Mouse (Mus musculus): ENCODE results near the gene Rab25. TPM values are rescaled to one million over a fixed set of nuclear protein-coding genes. Genes with fewer than 3 reads are reported as not detected.

Gene Rab25
- polyA plus RNA-seq, 1 experiment from 2014 or later, result not detected

DNA sequence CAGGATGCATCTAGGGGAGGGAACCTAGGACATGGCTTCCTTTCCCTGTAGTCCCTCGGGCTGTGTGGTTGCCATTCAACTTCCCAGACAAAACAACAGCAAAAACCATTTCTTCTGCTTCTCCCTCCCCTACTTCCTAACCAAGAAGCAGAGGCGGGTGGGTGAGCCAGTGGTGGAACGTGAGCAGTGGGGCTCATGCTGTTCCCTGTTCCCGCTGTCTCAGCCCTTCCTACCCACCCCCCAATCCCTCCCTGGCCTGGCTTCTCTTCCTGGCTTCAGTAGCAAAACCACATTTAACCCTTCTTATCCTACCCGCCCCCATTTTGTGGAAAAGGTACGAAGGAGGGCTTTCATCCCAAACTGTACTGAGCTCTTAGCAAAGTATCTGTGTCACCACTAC lies 43.0 kb downstream of the Rab25 start:
- 79% methylated on average over 6 of the region's 6 CpGs for WGBS
- peaks cover 41% of the 10 kb centered on the region for H3K4me1 ChIP-seq (replicated peaks)
- H3K27ac ChIP-seq, result no peak overlapping the region
- no peak for ATAC-seq
- H3K9ac ChIP-seq (replicated peaks), result no peak overlapping the region
- no peaks in the 10 kb centered on the region for H3K9me3 ChIP-seq
- no peak overlapping the region for H3K4me3 ChIP-seq (replicated peaks)
- no peaks in the 10 kb centered on the region for H3K36me3 ChIP-seq
- H3K4me2 ChIP-seq (replicated peaks), result no peak overlapping the region
- H3K27me3 ChIP-seq, result peaks cover 35% of the 10 kb centered on the region

DNA sequence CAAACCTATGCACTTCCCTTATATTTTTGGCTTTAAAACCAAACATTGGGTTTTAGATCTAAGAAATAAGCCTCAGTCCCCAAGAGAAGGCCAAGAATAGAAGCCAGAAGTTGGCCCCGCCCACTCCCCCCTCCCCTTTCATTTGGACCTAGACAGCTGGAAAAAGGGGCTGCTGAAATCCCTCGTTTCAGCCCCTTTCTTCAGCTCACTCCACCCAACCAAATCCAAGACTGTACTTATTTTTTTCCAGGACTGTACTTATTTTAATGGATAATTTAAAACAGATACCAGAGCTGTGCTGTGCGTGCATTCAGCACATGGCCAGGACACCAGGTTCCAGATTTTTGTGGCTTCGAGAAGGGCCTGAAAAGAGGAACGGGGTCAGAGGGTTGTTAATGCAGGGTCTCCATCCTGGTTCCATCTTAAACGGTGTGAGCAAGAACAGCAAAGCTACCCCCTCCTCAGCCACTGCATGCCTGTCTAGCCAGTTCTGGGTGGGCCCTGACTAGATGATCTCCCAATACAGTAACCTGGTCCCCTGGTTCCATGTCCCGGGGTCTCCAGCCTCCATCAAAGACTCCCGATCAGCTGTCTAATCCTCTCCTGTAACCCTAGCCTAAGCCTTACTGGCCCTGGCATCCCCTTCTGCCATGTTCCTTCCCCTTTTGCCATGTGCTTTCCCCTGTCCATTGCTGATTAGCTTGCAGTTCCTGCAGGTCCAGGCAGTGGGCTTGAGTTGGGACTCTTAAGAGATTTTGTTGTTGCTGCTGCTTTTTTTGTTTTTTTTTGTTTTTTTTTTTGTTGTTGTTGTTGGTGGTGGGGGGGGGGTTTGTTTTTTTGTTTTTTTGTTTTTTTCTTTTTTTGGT lies 44.0 kb downstream of the Rab25 start:
- H3K27me3 ChIP-seq, result peaks cover 35% of the 10 kb centered on the region
- 53% methylated on average over 8 of the region's 8 CpGs for WGBS
- H3K36me3 ChIP-seq, result no peaks in the 10 kb centered on the region
- ATAC-seq, result no peak
- no peak overlapping the region for H3K27ac ChIP-seq
- H3K4me1 ChIP-seq (replicated peaks), result peaks cover 31% of the 10 kb centered on the region
- H3K4me2 ChIP-seq (replicated peaks), result no peak overlapping the region
- H3K9ac ChIP-seq (replicated peaks), result no peak overlapping the region
- H3K9me3 ChIP-seq, result no peaks in the 10 kb centered on the region
- H3K4me3 ChIP-seq (replicated peaks), result no peak overlapping the region

DNA sequence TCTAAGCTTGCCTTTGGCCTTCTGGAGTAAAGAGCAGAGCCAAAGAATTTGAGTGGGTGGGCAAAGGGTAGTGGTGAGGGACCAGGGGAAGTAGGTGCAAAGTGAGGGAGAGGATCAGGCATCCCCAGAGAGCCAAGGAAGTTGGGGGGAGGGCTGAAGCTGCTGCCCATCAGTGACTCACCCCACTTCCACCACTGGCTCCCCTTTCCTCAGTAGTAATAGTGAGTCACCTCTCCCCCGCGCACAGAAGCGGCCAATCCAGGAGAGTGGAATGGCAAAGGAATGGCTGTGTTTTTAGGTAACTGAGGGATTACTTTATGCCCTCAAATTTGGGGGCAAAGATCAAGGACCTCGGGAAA lies 44.6 kb downstream of the Rab25 start:
- Histone ChIP-seq H3K36me3 (no peaks in the 10 kb centered on the region), H3K9me3 (no peaks in the 10 kb centered on the region), H3K9ac (replicated peaks) (peak overlapping the region; percentile 84; the same call in 1 of the 2 replicates), H3K4me3 (replicated peaks) (peak overlapping the region; percentile 71), H3K27me3 (peaks cover 35% of the 10 kb centered on the region), H3K4me2 (replicated peaks) (peak overlapping the region; percentile 94), H3K4me1 (replicated peaks) (peaks cover 30% of the 10 kb centered on the region), H3K27ac (0 out of 2 replicates have a peak overlapping the region, but pooled peaks have one; percentile 40)
- 21% methylated on average over 4 of the region's 4 CpGs for WGBS
- ATAC-seq, result no peak; the same call in 1 of the 2 replicates

DNA sequence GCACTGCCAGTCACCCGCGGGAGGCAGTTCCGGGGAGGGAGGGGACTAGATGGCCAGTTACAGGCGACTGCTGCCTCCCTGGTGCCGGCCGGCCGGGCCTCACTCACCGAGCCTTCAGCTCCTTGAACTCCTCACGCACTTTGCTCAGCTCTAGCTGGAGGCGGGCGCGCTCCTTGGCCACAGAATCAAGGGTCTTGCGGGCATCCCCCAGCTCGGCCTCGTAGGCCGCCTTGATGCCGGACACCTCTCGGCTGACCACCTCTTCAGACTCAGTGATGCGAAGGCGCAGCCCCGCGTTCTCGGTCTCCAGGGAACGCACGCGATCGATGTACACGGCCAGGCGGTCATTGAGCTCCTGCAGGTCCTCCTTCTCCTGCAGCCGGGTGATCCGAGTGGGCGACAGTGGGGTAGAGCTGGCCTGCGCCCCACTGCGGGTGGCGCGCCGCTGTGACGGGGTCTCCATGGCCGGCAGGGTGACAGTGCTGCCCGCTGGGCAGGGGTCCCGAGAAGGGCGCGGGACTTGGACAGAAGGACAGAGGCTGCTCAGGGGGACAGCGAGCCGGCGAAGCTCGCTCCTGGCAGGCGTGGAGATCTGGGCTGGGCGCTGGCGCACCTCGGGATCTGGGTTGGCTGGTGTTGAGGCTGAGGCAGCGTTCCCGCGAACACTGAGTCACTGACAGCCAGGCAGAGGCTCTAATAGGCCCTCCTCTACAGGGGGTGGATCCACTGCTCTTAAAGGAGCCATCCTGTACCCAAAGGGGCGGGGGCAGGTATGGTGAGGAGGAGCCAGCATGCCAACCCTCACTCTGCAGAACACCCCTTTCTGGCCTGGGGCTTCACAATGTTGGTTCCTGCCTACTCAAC lies 45.2 kb downstream of the Rab25 start:
- H3K9ac ChIP-seq (replicated peaks), result peak overlapping the region; percentile 84
- H3K4me2 ChIP-seq (replicated peaks), result peak overlapping the region; percentile 94
- peak; percentile 94 for ATAC-seq
- peak overlapping the region; percentile 40; the same call in 1 of the 2 replicates for H3K27ac ChIP-seq
- no peaks in the 10 kb centered on the region for H3K36me3 ChIP-seq
- under 1% methylated on average over 55 of the region's 55 CpGs for WGBS
- peak overlapping the region; percentile 71 for H3K4me3 ChIP-seq (replicated peaks)
- H3K4me1 ChIP-seq (replicated peaks), result peaks cover 30% of the 10 kb centered on the region
- peaks cover 33% of the 10 kb centered on the region for H3K27me3 ChIP-seq
- no peaks in the 10 kb centered on the region for H3K9me3 ChIP-seq

DNA sequence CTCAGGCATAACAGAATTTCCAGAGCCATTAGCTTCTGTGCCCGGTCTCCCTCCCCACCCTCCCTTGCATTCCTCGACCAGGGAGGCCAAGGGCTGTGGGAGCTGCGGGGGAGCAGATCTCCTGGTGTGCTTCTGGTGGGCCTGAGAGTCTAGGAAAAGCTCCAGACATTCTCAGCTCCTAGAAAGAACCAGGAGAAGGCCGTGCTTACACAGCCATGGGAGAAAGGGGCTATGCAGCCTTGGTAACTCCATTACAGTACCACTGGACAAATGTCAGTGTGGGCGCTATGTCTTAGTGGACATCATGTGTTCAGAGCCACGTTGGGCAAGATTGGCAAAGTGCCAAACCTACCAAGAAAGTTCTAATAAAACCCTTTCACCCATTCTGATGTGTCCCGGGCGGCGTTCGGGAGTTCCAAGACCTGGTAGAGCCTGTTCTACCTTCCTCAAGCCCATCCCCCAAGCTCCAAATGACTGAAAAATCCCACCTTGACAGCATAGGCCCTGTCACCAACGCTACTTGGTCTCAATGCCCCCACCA lies 46.0 kb downstream of the Rab25 start:
- peak overlapping the region; percentile 84 for H3K9ac ChIP-seq (replicated peaks)
- no peak overlapping the region for H3K27ac ChIP-seq
- 19% methylated on average over 11 of the region's 11 CpGs for WGBS
- H3K4me3 ChIP-seq (replicated peaks), result peak overlapping the region; percentile 71
- H3K36me3 ChIP-seq, result no peaks in the 10 kb centered on the region
- H3K4me1 ChIP-seq (replicated peaks), result peaks cover 30% of the 10 kb centered on the region
- no peak for ATAC-seq
- H3K4me2 ChIP-seq (replicated peaks), result peak overlapping the region; percentile 94
- H3K9me3 ChIP-seq, result no peaks in the 10 kb centered on the region
- H3K27me3 ChIP-seq, result peaks cover 32% of the 10 kb centered on the region

DNA sequence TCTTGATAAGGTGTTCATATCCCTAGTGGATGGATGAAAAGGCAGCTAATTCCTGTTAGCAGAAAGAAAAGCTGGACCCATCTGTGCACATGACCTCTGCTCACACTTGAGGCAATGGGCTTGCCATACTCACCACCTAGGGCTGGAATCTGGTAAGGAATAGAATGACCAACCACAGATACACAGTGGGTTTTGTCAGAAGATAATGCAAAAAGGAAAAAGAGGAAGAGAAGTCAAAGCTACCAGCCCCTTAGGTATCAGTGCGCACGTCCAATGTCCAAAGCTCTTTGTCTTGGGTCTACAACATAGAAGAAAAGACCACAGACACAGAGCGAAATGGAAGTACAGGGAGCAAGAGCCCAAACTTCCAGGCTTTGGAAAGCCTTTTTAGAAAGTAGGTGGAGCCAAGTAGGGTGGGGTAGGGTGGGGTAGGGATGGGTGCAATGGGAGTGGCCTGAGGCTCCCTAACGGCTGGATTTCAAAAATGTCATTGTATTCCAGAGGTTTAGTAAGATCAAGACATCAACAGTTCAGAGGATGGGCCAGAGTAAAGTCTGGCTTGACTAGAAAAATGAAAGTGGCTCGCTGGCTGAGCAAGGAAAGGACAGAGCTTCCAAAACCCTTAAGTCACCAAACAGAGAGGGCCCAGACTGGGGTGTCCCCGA lies 46.6 kb downstream of the Rab25 start:
- no peak for ATAC-seq
- Histone ChIP-seq H3K4me2 (replicated peaks) (peak overlapping the region; percentile 94), H3K9ac (replicated peaks) (0 out of 2 replicates have a peak overlapping the region, but pooled peaks have one; percentile 84), H3K36me3 (no peaks in the 10 kb centered on the region), H3K27ac (no peak overlapping the region), H3K4me1 (replicated peaks) (peaks cover 30% of the 10 kb centered on the region), H3K27me3 (peaks cover 32% of the 10 kb centered on the region), H3K9me3 (no peaks in the 10 kb centered on the region), H3K4me3 (replicated peaks) (peak overlapping the region; percentile 71)
- 54% methylated on average over 6 of the region's 6 CpGs for WGBS

DNA sequence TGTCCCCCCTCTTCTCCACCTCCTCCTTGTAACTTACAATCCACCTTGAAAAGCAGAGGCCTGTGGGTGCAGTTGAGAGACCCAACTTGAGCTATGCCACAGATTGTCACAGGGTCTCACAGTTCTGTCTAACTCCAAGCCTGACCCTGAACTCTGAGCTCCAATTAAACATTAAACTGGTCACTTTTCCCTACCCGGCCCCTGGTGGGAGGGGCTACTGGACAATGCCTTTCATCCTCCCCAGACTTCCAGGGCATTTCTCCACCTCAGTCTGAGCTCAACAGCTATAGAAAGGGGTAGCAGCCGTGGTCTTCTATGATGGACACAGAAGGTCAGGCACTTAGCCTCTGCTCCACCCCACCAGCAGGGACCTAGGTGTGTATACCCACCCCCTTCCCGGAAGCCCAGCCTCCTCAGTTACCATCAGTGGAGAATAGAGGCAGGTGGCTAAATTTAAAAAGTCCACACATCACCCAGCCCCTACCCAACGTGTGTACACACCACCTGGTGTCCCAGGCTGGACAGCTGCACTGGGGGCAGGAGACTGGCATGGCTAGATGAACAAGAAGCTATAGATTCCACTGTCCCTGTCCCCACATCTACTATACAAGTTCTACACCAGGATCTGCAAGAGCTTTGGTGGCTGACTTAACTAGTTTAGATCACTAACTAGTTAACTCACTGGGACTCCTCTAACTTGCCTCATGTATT lies 47.3 kb downstream of the Rab25 start:
- H3K9me3 ChIP-seq, result no peaks in the 10 kb centered on the region
- H3K27me3 ChIP-seq, result peaks cover 32% of the 10 kb centered on the region
- H3K4me1 ChIP-seq (replicated peaks), result peaks cover 30% of the 10 kb centered on the region
- no peak overlapping the region for H3K27ac ChIP-seq
- no peak for ATAC-seq
- no peak overlapping the region for H3K9ac ChIP-seq (replicated peaks)
- no peaks in the 10 kb centered on the region for H3K36me3 ChIP-seq
- 52% methylated on average over 4 of the region's 4 CpGs for WGBS
- no peak overlapping the region for H3K4me2 ChIP-seq (replicated peaks)
- H3K4me3 ChIP-seq (replicated peaks), result no peak overlapping the region

DNA sequence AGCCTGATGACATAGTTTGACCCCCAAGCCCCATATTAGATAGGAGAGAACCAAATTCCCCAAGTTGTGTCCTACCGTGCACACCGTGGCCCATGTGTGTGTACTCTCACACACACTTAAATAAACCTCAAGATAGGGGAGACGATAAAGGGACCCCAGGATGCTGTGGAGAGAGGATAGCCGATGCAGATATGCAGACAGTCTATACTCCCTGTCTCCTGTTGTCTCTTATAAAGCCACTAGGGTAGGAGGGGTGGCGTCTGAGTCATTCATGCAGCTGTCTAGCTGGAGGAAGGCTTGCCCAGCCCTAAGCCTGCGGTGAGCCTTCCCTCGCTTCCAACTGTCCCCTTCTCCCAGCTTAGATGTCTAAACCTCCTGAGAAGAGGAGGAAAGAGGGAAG lies 48.0 kb downstream of the Rab25 start:
- Histone ChIP-seq H3K9ac (replicated peaks) (no peak overlapping the region), H3K4me2 (replicated peaks) (no peak overlapping the region), H3K9me3 (no peaks in the 10 kb centered on the region), H3K4me1 (replicated peaks) (peaks cover 30% of the 10 kb centered on the region), H3K27ac (no peak overlapping the region), H3K36me3 (no peaks in the 10 kb centered on the region), H3K27me3 (peaks cover 31% of the 10 kb centered on the region), H3K4me3 (replicated peaks) (no peak overlapping the region)
- 85% methylated on average over 7 of the region's 7 CpGs for WGBS
- ATAC-seq, result no peak

DNA sequence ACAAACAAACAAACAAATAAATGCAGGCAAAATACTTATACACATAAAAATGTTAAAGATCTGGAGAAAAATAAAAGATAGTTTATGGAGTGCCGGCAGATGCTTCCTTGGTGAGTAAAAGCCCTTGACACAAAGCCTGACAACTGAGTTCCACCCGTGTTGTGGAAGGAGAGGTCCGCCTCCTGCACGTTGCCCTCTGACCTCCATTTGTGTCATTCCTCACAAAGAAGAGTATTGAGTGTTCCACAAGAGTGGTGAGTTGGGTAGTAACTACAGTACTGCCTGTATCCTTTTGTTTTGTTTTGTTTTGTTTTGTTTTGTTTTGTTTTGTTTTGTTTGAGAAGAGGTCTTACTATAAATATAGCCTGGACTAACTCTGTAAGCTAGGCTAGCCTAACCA lies 48.5 kb downstream of the Rab25 start:
- no peak for ATAC-seq
- no peaks in the 10 kb centered on the region for H3K36me3 ChIP-seq
- 84% methylated on average over 4 of the region's 4 CpGs for WGBS
- peaks cover 28% of the 10 kb centered on the region for H3K27me3 ChIP-seq
- H3K9ac ChIP-seq (replicated peaks), result no peak overlapping the region
- no peaks in the 10 kb centered on the region for H3K9me3 ChIP-seq
- H3K27ac ChIP-seq, result no peak overlapping the region
- peaks cover 30% of the 10 kb centered on the region for H3K4me1 ChIP-seq (replicated peaks)
- H3K4me2 ChIP-seq (replicated peaks), result no peak overlapping the region
- H3K4me3 ChIP-seq (replicated peaks), result no peak overlapping the region

DNA sequence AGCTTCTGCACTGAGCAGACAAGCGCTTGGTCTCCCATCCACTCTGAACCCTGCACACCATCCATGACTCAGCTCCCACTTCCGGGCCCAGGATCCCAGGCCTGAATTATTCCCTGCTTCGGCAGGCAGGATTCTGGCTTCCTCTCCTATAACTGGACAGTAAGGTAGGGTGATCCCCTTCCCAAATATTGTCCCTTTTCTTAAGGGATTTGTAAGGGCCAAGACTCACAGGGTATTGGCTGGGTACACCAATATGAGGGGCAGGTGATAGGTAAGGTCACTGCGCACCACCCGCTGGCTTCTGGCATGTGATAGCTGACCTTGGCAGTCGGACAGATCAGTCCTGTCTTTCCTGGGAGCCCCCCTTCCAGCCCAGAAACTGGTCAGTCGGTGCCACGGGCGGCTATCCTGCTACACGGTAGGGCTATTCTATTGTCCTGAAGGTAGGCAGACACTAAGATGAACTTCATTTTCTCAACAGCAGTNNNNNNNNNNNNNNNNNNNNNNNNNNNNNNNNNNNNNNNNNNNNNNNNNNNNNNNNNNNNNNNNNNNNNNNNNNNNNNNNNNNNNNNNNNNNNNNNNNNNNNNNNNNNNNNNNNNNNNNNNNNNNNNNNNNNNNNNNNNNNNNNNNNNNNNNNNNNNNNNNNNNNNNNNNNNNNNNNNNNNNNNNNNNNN lies 52.2 kb downstream of the Rab25 start:
- no peak overlapping the region for H3K9ac ChIP-seq (replicated peaks)
- peaks cover 3% of the 10 kb centered on the region; the same call in 1 of the 2 replicates for H3K27me3 ChIP-seq

More for the DNA sequence above, 52.2 kb downstream of the Rab25 start:
- Histone ChIP-seq H3K4me2 (replicated peaks) (no peak overlapping the region), H3K4me1 (replicated peaks) (peaks cover 19% of the 10 kb centered on the region), H3K4me3 (replicated peaks) (no peak overlapping the region), H3K27ac (no peak overlapping the region), H3K36me3 (no peaks in the 10 kb centered on the region), H3K9me3 (no peaks in the 10 kb centered on the region)
- no peak for ATAC-seq
- 86% methylated on average over 10 of the region's 10 CpGs for WGBS
